Mouse (Mus musculus) spleen, adult 2 months (tissue): Measurements from ENCODE around the gene Oxsr1.

Experiments
- CTCF ChIP-seq: fragments of 200-500 bp; IDR thresholded peaks from 2 replicates; pipeline ENCODE4 v1.5.1; 2011; ENCODE audit warnings: mild to moderate bottlenecking, inconsistent platforms; ENCODE audit not compliant: insufficient read depth, insufficient read length, insufficient replicate concordance; ENCODE audit errors: extremely low read depth
- POLR2A ChIP-seq: fragments of 200-500 bp; IDR thresholded peaks from 2 replicates; pipeline ENCODE4 v1.6.1; 2011; ENCODE audit warnings: low read depth, low read length, inconsistent platforms

DNA sequence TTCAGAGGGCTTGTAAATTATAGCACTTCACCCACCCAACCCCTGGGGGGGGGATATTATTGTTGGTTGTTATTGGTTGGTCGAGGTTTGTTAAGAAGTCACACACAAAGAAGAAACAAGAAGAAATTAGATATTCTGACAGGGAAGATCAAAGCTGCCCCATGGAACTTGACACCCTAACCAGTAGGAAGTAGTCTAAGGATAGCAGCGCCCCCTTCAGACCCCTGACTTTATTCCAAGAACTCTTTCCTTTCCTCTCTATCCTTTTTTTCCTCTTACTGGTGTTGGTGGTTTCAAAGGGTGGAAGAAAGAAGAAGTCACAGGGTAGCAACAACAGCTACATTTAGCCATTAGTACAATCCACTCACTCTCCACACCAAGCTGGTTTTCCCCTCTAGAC is 68.0 kb downstream of the Oxsr1 start:
- TF ChIP-seq POLR2A, result no peak
- TF ChIP-seq CTCF, result no peak
